Mouse (Mus musculus) left cerebral cortex, adult 2 months (tissue): ENCODE results near the gene Tef. TPM values are rescaled to one million over a fixed set of nuclear protein-coding genes. Genes with fewer than 3 reads are reported as not detected.
A peak's percentile ranks its signal among the peaks of the same experiment; 100 is the strongest.

ENCODE experiments used
- DNase-seq, 2 experiments: peaks; one replicate each; pipeline ENCODE4 v3.0.0; 2021 to 2022; ENCODE audit warnings: low spot score in 2 of 2, mixed read lengths in 1 of 2; ENCODE audit errors: extremely low spot score in 1 of 2
- H3K27ac ChIP-seq: fragments of 200-600 bp; 2 replicates; pipeline ENCODE4 v1.8.1; 2022
- H3K4me3 ChIP-seq: fragments of 200-600 bp; 2 replicates; pipeline ENCODE4 v1.8.1; 2022
- CTCF ChIP-seq: fragments of 200-600 bp; IDR thresholded peaks from 2 replicates; pipeline ENCODE4 v1.8.1; 2022; ENCODE audit warnings: antibody characterized with exemption, mild to moderate bottlenecking, moderate library complexity
- intact Hi-C: fragments of 180-260 bp; cut with DNase I; formaldehyde crosslinking; loops from one replicate; pipeline ENCODE4 v1.15.1; 2025
- total RNA-seq, 2 experiments: library from RNA; stranded (reverse); gene quantifications; 2 replicates each; pipeline ENCODE4 v1.2.3; 2021

The Tef gene
- total RNA-seq, 2 experiments from 2014 or later = 220 to 228 TPM

DNA sequence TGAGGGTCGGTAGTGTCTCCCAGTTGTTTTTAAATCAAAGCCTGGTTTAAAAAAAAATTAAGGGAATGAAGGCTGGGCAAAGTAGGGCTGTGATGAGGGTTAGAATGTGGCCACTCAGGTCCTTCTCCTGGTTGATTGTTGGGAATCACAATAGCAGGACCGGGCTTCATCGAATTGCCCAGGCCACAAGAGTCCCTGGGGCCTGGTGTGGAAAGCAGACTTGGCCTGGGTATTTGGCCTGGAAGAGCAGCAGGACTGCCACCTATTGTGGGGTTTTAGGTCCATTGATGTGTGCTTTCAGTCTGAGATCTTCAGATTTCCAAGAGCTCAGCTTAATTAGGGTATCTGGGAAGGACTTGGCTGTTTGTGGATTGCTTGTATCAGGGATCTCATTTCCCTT, 10.1 kb downstream of the Tef start:
- peak overlapping the region; percentile 73 for H3K4me3 ChIP-seq
- no peak for DNase-seq
- peak overlapping the region; percentile 99 for H3K27ac ChIP-seq
- intact Hi-C loops = no loop called here
- no peak; the same call in 1 of the 2 replicates for TF ChIP-seq CTCF

DNA sequence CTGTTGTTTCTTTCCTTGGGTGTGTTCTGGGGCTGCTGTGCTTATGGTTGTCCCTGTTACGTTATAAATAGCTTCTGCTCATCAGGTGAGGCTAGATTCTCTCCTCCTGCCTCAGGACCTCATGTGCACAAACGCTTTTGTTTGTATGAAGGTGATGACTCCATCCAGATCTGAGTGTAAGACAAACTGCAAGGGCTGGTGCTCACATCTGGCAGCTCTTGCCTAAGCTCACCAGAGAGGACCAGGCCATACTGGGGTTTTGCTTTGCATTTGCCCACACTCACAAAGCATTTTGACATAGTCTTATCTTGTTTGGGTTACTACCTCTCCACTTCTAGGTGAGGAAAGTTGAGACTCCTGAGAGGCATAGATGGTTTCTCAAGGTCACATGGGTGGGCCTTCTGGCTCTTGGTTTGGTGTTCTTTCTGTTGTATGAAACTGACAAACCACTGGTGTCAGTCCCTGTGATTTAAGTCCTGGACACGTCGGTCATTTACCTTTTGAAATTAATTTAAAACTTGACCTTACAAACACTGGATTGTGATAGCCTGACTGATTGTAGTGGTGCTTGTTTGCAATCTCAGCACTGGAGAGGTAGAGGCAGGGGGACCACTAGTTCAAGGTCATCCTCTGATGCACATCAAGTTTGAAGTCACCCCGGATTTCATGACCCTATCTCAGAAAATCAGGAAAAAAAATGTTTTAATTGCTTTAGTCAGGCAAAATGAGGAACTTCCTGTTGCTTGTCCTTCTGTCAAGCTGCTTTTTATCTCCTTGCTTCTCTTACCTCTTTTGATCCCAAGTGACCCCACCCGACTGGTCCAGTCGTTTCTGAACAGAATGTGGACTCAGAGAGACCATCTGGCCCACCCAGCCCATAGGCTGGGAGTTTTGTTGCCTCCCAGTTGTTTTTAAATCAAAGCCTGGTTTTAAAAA, 10.7 kb downstream of the Tef start:
- intact Hi-C loops = no loop called here

DNA sequence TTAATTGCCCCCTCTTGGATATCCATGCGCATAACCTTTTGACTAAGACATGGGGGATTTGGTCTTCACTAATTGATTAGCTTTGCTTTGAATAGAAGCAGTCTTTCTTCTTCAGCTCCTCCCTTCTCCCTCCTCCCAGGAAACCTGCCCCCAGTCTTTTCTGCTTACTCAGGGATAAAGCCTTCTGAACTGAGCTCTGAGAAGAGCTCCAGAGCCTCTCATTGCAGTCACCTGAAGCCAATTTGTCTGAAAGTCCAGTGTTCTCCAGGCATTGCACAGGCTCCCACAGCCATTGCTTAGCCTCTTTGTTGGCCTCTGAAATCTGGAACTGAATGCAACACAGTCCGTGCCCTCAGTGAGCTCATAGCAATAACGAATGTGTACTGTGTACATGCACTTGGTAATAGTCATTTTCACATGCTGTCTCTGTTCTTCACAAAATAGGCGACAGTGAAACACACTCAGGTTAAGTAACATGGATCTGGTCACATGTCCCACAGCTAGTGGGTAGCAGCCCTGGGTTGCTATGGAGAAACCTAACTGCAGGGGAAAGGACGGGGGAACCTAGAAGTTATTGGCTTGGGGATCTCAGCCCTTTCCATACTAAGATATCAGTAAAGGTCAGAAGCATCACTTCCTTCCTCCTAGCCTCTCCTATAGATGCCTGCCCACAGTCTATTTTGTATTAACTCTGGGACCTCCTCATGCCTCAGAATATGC, 11.9 kb downstream of the Tef start:
- intact Hi-C loops = no loop called here
- Histone ChIP-seq H3K4me3 (no peak overlapping the region), H3K27ac (peak overlapping the region; percentile 68)
- no peak for TF ChIP-seq CTCF
- DNase-seq = no peak

More for the DNA sequence above, 10.7 kb downstream of the Tef start:
- no peak for DNase-seq
- H3K27ac ChIP-seq = peak overlapping the region; percentile 99
- H3K4me3 ChIP-seq = peak overlapping the region; percentile 73
- TF ChIP-seq CTCF = no peak

DNA sequence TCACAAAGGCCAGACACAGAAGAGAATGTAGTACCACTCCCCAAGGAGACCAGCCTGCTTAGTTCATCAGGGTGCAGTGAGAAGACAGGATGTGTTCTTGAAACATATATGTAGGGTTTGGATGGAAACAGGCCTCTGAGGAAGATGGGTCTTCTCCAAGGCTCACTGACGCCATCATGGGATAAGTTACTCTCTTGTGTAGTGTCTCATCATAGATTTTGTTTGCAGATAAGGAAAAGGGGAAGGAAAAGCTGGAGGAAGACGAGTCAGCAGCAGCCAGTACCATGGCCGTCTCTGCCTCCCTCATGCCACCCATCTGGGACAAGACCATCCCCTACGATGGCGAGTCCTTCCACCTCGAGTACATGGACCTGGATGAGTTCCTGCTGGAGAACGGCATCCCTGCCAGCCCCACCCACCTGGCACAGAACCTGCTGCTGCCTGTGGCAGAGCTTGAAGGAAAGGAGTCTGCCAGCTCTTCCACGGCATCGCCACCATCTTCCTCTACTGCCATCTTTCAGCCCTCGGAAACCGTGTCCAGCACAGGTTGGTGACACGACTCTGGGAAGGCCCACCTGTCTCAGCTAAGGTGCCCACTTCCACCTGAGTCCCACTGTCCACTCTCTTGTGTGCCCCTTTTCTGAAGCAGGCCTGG, 12.6 kb downstream of the Tef start:
- Histone ChIP-seq H3K27ac (peak overlapping the region; percentile 68), H3K4me3 (no peak overlapping the region)
- TF ChIP-seq CTCF = no peak
- DNase-seq = no peak
- intact Hi-C loops = no loop called here

DNA sequence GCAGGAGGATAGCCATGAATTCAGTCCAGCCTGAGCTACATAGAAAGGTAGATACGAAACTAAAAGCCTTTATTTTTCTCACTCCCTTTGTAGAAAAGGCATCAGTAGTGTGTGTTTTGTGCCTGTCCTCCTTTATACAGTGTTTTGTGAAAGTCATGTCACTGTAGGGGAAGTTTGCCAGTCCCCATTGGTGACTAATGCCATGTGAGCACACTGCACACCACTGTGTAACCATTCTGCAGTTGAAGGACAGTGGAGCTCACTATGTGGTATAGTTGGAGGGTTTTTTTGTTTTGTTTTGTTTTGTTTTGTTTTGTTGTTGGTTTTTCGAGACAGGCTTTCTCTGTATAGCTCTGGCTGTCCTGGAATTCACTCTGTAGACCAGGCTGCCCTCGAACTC, 16.2 kb downstream of the Tef start:
- no peak for DNase-seq
- H3K4me3 ChIP-seq = no peak overlapping the region
- intact Hi-C loops = no loop called here
- H3K27ac ChIP-seq = no peak overlapping the region
- TF ChIP-seq CTCF = no peak

DNA sequence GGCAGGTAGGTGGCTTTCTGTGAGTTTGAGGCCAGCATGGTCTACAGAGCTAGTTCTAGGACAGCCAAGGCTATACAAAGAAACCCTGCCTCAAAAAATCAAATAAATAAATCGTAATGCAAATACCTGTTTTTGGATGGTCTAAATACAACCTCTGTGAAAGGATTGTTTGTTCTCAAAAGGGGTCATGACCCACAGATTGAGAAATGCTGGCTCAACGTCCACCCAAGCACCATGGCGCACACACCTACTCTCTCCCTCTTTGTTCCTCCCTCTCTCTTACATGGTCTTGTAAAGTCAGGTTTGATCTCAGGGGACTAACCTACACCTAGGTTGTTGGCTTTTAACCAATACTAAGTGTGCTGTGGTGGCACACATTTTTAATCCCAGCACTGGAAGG, 20.4 kb downstream of the Tef start:
- Histone ChIP-seq H3K27ac (no peak overlapping the region), H3K4me3 (no peak overlapping the region)
- intact Hi-C loops = no loop called here

DNA sequence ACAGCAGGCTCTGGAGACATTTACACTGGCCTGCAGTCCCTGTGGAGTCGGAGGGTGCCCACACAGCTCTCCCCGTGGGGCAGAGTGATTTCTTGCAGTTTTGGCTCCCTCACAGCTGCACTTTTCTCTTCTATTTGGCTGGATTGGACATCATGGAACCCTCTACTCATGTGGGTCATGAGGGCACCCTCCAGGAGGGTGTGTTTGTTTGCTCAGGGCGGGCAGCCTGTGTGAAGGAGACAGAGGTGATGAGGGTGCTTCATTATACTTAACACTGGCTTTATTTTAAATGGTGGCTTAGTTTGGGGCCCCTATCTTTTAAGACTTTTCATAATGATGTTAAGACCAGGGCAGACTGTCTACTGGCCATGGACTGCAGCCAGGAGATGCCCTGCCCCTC, 22.6 kb downstream of the Tef start:
- no peak overlapping the region for H3K27ac ChIP-seq
- H3K4me3 ChIP-seq = no peak overlapping the region
- intact Hi-C loops = no loop called here
- no peak for TF ChIP-seq CTCF
- no peak for DNase-seq

More for the DNA sequence above, 20.4 kb downstream of the Tef start:
- no peak for TF ChIP-seq CTCF
- DNase-seq = no peak

DNA sequence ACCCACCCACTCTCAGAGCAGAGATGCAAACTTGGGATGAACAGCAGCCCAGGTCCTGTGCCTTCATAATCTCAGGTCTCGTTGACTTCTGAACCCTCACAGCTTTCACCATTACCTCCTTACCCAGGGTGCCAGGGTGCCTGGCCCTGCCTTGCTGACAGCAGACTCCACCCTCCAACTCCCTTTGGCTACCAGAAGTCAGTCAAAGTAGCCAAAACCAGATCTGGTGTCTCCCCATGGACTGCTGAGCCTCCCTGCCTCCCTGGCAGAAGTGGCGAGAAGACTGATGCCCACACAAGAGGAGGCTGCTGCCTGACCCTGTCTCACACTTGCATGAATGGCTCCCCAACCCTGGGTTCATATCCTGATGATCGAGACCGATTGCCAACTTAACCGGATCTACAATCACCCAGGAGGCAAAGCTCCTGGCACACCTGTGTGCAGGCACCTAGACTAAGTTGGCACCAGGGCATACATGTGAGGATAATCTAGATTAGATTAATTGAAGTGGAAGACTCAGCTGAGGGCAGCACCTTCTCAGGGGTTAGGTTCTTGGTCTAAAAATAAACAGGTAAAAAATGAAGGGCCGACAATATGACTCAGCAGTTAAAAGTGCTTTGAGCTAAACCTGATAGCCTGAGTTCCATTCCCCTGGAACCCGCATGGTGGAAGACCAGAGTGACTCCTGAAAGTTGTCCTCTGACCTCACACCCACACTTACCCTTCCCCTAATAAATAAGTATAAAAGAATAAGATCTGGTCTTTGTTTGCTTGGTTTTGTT, 26.4 kb downstream of the Tef start:
- TF ChIP-seq CTCF = no peak
- no peak for DNase-seq
- no peak overlapping the region for H3K27ac ChIP-seq
- intact Hi-C loops = no loop called here
- H3K4me3 ChIP-seq = no peak overlapping the region

DNA sequence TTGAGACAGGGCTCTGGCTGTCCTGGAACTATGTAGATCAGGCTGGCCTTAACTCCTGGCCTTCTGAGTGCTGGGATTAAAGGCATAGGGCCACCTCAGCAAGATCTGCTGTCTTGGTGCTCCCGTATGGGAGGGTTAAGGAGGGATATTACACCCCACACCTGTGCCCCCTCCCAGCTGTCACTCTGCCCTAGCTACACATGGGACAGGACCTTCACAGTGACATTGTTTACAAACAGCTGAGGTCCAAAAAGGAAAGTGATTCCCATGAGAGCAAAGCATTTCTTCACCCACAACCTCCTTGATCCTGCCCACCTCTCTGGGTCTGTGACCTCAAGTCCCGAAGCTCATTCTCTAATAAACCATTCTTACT, 27.0 kb downstream of the Tef start:
- intact Hi-C loops = no loop called here
- Histone ChIP-seq H3K4me3 (no peak overlapping the region), H3K27ac (no peak overlapping the region)
- TF ChIP-seq CTCF = no peak
- DNase-seq = no peak

DNA sequence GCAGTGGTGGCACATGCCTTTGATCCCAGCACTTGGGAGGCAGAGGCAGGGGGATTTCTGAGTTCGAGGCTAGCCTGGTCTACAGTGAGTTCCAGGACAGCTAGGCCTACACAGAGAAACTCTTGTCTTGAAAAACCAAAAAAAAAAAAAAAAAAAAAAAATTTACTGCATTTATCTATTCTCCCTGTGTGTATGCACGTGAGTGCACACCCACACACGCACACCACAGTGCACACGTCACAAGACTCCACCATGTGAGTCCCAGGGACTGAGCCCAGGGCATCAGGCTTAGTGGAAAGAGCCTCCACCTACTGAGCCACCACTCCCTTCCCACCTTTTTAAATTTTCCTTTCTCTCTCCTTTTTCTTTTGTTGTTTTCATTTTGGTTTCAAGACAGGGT, 28.3 kb downstream of the Tef start:
- H3K27ac ChIP-seq = no peak overlapping the region
- intact Hi-C loops = loop anchor here (2.0 kb wide), 2 partner anchors 74 to 86 kb away; no protein-coding TSS in a partner anchor

DNA sequence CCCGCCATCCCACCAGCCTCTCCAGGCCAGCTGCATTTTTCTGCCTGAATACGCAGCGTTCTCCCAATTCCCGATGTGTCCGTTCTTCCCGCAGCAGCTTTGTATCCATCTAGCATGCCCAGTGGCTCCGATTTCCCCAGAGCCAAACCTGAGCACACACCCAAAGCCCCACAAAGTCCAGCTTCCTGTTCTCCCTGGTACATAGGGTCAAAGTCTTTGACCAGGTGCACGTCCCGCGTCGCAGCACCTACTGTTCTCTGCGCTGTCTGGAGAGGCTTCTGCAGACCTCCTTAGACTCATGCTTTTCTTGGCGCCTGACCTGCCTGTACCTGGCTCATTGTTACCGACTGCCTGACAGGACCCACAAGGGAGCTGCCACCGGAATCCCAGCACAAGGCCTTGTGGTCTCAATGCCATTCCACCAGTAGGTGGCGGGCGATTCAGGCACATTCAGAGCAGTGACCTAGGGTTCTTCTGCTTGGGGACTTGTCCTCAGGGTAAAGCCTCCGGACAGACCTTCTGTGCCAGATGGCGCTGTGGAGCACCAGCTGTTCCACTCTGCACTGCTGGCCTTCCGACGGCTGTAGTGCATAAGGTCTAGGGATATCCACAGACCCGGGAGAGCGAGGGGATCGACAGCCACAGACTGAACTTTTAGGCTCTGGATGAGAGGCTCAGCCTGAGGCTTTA, 29.1 kb downstream of the Tef start:
- intact Hi-C loops = loop anchor here (2.0 kb wide), 2 partner anchors 74 to 86 kb away; no protein-coding TSS in a partner anchor
- H3K4me3 ChIP-seq = no peak overlapping the region

More for the DNA sequence above, 28.3 kb downstream of the Tef start:
- no peak for TF ChIP-seq CTCF
- no peak for DNase-seq
- no peak overlapping the region for H3K4me3 ChIP-seq

More for the DNA sequence above, 29.1 kb downstream of the Tef start:
- DNase-seq = peak; percentile 84
- peak; percentile 87 for TF ChIP-seq CTCF
- H3K27ac ChIP-seq = peak overlapping the region; percentile 30; the same call in 1 of the 2 replicates
